Mouse (Mus musculus) heart, postnatal 14 days (tissue): ENCODE measurements around the gene Tnfaip1. TPM values are rescaled to one million over a fixed set of nuclear protein-coding genes. Genes with fewer than 3 reads are reported as not detected.
"Not testable (repeated sequence)": the region's sequence is repeated elsewhere in the genome, so short reads cannot be mapped to it uniquely, and the experiment has no call there.

ENCODE experiments used
- DNase-seq, 2 experiments: peaks; one replicate each; pipeline ENCODE4 v3.0.0; 2021 to 2022
- intact Hi-C: fragments of 180-260 bp; cut with DNase I; formaldehyde crosslinking; loops from one replicate; pipeline ENCODE4 v1.15.1; 2025
- long read RNA-seq, 2 experiments: library from polyadenylated mRNA; stranded (forward); transcript quantifications; one replicate each; pipeline ENCODE4 v2.0.0; 2021
- total RNA-seq, 2 experiments: library from RNA; stranded (reverse); gene quantifications; 2 replicates each; pipeline ENCODE4 v1.2.3; 2021

The Tnfaip1 gene
- total RNA-seq: 10 to 100 TPM; 47.7 to 50.7 TPM
- long read RNA-seq, experiment 1, transcript Tnfaip1-201 (7 exons, 3,720 nt): minor isoform, 18 of 94 reads
- long read RNA-seq, experiment 1, transcript Tnfaip1-202 (7 exons, 3,768 nt): major isoform, 57 of 94 reads
- long read RNA-seq, experiment 1, partial matches to known transcripts: 5 of 94 reads
- long read RNA-seq, experiment 1, other reads (novel, unspliced or antisense): 14 of 94 reads
- long read RNA-seq, experiment 2, transcript Tnfaip1-201 (7 exons, 3,720 nt): minor isoform, 20 of 79 reads
- long read RNA-seq, experiment 2, transcript Tnfaip1-202 (7 exons, 3,768 nt): major isoform, 46 of 79 reads
- long read RNA-seq, experiment 2, partial matches to known transcripts: 8 of 79 reads
- long read RNA-seq, experiment 2, other reads (novel, unspliced or antisense): 5 of 79 reads

DNA sequence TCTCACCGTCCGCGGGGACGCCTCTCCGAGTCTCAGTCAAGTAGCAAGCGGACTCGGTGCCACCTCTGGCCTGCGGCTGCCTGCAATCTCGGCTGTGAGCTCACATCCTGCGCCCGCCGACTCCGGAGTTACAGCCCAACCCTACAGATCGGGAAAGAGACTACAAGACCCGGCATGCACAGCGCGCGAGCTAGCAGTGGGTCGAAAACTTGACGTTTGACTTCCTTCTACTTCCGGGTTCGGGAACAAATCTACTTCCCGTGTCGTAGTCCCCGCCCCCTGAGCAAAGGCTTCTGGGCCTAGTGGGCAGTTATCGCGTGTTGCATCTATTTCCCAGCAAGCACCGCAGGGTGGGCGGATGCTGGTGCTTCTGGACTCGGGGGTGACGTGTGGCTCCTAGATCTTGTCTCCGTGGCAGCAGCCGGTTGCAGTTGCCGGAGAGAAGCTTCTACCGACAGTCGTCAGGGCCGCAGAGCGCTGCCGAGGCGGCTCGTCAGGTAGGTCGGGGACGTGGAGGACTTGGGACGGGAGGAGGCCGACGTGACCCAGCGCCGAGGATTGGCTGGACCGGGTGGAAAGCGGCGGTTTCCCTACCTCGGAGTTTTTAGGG, at the start of gene Tnfaip1, which contains the start of gene Ift20:
Tnfaip1 (minus strand) TSS at position 253 of the 610 bp plus-strand sequence.
Ift20 (plus strand) TSS at position 282 of the 610 bp plus-strand sequence.
- intact Hi-C loops: no loop called here
- DNase-seq: peak; percentile 93 to 95

DNA sequence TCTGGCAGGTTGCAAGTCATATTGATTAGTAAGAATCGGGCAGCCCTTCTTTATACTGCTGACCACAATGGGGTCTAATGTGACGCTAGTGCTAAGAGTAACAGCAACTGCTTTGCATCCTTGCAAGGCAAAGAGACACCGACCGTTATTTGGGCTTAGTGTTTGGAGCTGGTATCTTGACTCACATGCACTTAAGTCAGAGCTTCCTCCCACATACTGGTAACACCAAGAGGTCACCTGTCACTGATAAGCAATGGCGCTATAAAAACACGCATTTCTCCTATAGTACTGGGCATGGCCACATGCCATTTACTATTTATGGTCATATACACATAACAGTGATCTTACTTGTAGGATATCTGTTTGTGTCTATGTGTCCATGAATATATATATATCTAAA, 46.7 kb upstream of the Tnfaip1 start:
- DNase-seq: no peak
- intact Hi-C loops: no loop called here

DNA sequence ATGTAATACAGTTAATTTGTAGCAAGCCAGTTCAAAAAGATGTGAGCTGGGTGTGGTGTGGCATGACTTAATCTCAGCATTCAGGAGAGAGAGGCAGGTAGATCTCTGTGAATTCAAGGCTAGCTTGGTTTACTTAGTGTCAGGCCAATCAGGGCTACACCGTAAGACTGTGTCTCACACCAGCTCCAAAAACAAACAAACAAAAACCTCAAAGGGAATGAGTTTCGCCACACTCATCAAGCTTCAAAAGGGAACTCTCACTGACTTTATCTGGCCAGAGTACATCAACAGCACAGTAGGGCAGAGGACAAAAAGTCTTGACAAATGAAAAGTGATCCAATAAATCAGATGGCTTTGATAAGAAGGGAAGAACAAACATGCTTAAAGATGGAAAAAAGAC, 38.8 kb upstream of the Tnfaip1 start:
- intact Hi-C loops: no loop called here

DNA sequence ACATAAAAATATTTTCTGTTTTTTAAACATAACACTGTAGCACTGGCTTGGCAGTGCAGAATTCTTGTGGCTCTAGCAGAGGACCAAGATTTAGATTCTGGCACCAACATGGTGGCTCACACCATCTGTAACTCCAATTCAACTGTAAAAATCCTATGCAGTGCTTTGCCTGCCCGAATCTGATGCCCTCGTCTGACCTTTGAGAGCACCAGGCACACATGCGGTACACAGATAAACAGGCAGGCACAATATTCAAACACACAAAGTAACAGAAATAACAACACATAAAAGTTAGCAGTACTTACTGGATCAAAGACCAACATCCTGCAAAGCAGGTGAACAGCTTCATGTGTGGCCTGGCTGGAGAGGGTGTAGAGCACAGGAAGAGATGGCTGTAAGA, 38.4 kb upstream of the Tnfaip1 start:
- no peak for DNase-seq
- intact Hi-C loops: no loop called here

More for the DNA sequence above, 38.8 kb upstream of the Tnfaip1 start:
- DNase-seq: no peak

DNA sequence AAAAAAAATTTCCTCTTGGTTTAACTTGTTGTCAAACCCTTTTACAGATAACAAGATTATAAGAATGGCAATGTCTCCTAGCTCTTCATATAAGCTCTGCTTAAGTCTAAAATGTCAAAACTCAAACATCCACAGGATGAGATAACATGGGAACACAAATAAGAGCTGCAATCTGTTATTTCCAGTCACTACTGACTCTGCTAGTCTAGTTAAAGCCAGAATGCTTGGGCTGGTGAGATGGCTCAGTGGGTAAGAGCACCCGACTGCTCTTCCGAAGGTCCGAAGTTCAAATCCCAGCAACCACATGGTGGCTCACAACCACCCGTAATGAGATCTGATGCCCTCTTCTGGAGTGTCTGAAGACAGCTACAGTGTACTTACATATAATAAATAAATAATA, 37.9 kb upstream of the Tnfaip1 start:
- DNase-seq, intact Hi-C loops: not testable (repeated sequence)

DNA sequence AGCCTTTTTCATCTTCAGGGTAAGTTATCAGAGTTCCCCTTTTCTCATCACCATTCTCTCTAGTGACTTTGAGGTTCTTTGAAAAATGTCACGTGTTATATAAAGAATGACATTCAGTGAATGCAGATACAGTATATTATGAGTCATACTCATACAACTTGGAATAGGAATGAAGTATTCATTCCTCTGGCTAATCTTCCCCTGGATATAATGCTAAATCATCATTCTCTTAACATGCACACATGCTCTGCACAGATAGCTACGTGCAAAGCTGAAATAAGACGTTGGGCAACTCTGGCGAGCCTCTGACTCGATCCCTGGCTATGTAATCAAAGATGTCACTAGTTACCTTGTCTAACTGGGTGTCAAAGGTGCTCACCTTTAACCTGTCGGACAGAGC, 35.7 kb upstream of the Tnfaip1 start:
- intact Hi-C loops: no loop called here
- no peak for DNase-seq

DNA sequence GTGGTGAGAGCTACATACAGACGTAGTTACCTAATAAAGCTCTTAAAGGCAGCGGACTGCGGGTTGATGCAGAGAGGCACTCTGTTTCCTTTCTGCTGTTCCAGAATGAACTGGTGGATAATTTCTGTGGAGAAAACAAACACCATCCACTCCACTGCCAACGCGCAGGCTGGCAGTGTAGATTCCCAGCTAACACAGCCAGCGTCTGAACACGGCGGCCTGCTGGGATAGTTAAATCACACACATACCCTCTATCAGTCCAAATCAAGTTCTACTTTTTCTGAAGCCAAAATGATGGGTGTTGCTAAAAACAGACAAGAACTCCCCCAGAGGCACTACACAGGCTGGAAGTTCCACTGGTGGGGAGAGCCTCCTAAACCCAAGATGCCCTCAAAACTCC, 35.3 kb upstream of the Tnfaip1 start:
- intact Hi-C loops: no loop called here
- no peak for DNase-seq

DNA sequence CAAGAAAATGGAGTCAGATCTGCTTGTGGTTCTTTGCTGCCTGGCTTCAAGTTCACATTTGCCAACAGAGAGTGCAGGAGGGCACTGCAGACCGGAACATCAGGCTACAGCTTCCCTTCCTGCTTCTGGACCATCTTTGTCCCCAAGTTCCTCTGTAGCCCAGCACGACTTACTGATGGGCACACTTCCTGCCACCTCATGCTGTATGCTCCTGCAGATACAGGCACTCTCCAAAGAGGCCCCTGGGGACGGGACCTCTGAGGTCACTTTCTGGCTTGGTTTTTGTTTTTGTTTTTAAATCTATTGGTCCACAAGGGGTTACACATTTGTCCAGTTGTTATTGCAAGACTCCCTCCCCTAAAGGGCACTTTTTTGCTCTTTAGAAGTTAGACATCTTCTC, 33.7 kb upstream of the Tnfaip1 start:
- DNase-seq: no peak
- intact Hi-C loops: loop anchor here (5.0 kb wide), 1 partner anchor 127 kb away; the partner anchor contains the start of gene Nlk

DNA sequence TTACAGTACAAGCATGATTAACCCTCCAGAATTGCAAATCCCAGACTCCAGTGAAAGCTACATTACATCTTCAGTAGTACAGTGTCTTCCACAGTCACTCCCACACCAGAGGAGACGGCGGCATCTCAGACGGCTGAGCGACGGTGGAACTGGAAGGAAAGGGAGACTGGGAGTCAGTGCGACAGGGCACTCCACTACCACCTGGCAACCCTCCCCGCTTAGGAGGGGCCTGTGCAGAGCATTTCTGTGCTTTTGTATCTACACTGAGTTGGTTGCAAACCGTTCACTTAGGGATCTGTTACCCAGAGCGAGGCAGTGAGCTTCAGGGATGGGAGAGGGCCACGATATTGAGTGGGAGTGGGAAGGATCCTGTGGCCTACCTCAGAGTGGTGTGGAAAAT, 32.7 kb upstream of the Tnfaip1 start:
- DNase-seq: no peak
- intact Hi-C loops: loop anchor here (5.0 kb wide), 1 partner anchor 128 kb away; the partner anchor contains the start of gene Nlk

DNA sequence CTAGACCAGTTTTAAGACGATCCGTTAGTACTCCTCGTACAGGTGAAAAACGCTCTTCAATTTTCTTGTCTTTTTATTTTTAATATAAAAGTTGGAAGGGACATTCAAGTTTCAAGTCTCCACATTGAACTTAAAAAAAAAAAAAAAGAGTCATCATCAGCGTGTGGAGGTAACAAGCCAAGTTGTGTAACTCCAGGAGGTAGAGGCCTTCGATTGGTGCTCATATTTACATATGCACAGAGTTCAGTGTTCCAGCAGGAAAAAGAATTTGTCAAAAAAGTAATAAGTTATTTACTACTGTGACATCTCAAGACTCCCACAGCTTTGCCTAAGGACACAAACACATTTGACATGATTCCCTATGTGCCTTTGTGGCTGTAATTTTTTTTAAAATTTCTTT, 31.5 kb upstream of the Tnfaip1 start:
- intact Hi-C loops: loop anchor here (5.0 kb wide), 1 partner anchor 130 kb away; the partner anchor contains the start of gene Nlk
- no peak for DNase-seq

DNA sequence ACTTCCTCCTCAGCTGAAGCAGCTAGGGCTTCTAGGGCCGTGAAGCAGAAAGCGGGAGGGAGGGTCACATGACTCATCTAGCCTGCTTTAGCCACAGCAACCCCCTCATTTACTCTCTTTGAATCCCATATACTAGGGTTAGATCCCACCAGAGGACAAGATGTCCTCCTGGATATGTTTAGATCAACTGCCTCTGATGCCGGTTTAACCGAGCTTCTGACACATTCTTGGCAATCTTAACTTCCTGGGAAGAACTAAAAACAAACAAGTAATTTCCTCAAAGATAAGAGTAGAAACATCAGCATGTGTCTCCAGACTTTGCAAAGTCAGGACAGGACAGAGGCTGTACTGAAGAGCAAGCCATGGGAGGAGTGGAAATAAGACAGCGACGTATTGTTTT, 30.6 kb upstream of the Tnfaip1 start:
- intact Hi-C loops: loop anchor here (5.0 kb wide), 1 partner anchor 131 kb away; the partner anchor contains the start of gene Nlk
- DNase-seq: peak; percentile 25 to 27

DNA sequence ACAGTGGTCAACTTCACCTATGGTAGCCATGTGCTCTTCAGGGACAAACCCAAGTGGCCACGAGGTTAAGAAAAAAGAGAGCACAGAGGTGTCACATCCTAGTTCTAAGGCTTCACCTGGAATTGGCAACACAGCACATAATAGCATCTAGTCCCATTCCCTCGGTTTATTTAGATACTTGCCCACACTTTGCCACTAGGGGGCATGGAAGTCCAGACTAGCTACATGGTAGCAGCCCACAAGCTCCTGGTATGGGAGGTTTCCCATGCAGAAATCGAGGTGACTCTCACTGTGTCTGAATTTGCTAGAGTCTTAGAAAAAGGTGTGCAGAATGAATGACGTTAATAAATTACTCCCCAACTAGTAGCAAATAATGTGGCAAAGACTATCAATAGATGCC, 24.3 kb upstream of the Tnfaip1 start:
- intact Hi-C loops: loop anchor here (2.0 to 5.0 kb wide), 2 partner anchors 266 to 397 kb away; partner anchors contain the start of gene Lyrm9

DNA sequence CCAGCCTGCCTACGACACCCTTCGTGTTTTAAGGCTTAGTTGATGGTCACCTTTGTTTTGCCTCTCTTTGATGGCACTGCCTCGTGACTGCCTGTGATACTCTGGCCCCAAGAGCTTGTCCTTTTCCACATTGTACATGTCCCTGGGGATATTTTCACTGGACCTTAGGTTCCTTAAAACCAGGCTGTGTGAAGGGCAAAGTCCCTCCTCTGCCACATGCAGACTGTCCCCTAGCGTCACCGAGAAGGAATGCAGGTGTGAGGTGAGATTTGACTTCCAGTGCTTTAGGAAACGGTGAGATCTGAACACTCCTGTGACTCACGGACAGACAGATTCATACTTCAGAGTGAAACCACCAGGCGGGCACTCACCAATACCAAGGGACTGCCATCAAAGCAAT, 21.1 kb upstream of the Tnfaip1 start:
- intact Hi-C loops: loop anchor here (5.0 kb wide), 1 partner anchor 70 kb away; no protein-coding TSS in a partner anchor
- DNase-seq: no peak

More for the DNA sequence above, 24.3 kb upstream of the Tnfaip1 start:
- peak; percentile 71 to 83 for DNase-seq

DNA sequence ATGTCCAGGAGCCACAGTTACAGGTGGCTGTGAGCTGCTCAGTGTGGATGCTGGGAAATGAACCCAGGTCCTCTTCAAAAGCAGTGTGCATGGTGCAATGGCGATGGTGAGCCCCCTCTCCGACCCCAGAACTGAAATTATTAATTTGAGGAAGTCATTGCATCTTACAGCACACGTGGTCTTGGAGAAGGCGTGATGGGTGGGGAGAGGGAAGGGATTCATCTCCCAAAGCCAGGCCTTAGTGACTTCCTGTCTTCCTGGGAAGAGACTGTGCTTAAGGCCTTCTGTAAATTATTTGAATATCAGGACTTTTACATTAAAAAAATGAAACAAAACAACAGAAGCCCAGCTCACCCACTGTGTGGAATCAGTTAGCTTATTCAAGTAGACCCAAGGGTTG, 19.9 kb upstream of the Tnfaip1 start:
- DNase-seq: no peak
- intact Hi-C loops: loop anchor here (5.0 kb wide), 1 partner anchor 69 kb away; no protein-coding TSS in a partner anchor

DNA sequence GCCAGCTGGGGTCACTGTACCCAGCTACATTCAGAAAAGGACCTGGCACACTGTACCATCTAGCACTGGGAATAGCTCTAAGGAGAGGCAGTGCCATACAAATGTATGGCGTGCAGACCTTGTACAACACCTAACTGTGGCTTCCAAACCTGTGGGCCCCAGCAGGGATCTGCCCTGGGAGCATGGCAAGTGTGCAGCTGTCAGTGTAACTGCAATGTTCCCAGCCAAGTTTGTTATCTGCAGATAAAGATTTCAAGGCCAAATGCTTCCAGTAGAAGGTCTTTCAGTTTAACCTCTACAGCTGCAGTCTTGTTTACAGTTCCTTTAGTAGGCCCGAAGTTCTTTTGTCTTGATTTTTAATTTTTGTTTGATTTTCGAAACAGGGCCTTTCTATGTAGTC, 19.5 kb upstream of the Tnfaip1 start:
- DNase-seq: no peak
- intact Hi-C loops: loop anchor here (5.0 kb wide), 1 partner anchor 68 kb away; no protein-coding TSS in a partner anchor

DNA sequence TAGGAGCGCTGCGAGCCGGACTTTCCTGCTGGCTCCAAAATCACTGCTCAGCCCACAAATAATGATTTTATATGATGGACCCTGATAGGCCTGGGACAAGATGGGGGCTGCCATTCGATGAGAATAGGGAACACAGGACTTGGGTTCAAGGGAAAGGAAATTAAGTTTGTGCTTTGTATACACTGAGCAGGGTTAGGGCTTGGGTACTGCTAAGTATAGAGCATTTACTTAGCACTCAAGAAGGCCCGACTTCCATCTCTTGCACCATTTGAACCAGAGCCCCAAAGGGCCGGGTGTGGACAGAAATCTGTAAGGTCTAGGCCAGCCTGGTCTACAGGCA, 14.9 kb upstream of the Tnfaip1 start:
- intact Hi-C loops: no loop called here
- DNase-seq: no peak

DNA sequence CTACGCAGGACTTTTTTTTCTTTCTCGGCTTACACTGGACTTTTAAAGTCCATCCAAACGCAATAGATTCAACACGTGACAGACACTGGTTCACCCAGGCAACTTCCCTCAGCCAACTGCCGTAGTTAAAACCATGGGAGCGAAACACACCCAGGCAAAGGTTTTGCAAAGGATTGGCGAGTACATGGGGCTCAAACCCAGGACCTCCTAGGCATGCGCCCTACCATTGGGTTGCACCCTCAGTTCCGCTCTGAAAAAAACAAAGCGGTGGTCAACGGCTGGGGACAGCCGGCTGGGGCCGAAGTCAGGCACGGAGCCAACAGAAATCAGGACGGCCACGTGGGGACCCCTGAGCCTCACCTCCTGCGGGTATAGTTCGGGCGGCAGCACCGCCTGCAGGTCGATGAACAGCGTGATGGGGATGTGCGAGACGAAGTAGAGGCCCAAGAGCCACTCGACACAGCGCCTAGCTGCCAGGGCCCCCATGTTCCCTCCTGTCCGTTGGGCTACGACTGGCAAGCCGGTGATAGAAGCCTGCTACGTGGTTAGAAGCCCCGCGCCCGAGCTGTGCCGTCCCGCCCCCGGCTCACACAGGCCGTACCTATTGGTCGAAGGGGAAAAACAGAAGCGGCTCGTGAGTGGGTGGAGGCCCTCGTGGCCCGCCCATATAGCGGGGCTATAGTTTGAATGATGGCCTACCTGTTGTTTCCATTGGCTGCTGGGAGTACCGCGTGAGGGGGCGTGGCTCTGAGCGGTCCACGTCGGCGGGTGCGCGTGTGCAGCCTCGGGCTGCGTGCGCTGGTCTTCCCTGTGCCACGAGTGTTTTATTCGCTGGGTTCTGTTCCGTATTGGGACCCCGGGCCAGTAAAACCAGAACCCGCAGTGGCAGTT, 14.3 kb upstream of the Tnfaip1 start, which contains the start of gene Tmem97:
Tmem97 (minus strand) TSS at position 610 of the 891 bp plus-strand sequence.
- intact Hi-C loops: no loop called here
- peak; percentile 93 to 94 for DNase-seq

DNA sequence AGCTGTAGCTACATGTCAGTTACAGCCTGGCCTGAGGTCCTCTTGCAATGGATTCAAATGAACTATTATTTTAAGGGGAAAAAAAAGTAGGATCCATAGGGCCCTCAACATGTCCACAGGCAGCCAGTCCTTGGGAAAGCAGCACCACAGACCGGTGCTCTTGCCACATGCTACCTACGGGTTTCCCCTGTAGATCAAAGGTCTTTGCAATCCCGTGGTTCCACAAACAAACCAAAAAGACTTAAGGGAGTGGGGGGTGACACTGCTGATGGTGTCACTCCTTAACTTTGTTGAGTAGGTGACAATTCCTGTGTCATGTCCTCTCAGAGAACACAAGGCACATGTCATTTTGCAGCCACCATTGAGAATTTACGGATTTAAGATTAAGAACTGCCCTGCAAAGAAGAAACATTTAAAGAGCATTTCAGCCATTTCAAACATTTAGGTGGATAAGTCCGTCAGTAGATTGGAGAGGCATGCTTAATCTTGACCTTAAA, 13.4 kb upstream of the Tnfaip1 start:
- no peak for DNase-seq
- intact Hi-C loops: no loop called here

DNA sequence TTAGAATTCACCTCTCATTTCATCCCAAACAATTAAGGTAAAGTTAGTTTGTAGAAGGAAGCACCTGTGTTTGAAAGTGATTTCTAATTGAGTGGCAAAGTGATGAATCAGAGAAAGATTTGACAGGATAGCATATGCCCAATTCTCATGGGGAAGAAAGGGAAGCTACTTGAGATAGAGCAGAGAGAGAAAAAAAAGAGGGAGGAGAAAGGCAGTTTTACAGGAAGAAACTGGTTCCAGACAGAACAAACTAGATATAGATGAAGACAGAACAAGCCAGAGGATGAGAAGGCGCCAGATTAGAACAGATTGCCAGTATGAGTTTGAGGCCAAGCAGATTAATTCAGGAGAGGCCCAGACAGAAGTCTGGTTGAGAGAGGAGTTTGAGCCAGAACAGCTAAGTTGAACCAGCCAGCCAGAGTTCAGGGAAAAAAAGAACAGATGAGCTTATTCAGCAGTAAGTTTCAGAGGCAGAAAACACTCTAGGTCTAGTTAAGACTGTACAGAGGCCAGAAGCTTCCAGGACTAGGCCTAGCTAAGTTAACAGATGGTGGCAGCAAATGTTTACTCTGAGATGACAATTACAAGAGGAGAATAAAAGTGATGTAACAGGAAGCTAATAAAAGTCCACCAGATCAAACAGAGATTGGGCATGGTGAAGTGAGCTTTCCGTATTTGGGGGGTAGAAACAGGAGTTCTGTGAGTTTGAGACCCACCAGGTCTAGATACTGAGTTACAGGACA, 11.8 kb upstream of the Tnfaip1 start:
- intact Hi-C loops: no loop called here
- DNase-seq: no peak
